Mouse (Mus musculus) hindbrain, postnatal 0 days (tissue): Measurements from ENCODE around the gene B3gnt6. TPM values are rescaled to one million over a fixed set of nuclear protein-coding genes. Genes with fewer than 3 reads are reported as not detected.
A peak's percentile ranks its signal among the peaks of the same experiment; 100 is the strongest.

ENCODE experiments used
- ATAC-seq: fragments of 200-750 bp; cut with Nextera tagmentation; 2 replicates; pipeline ENCODE4 v1.8.0; 2017; ENCODE audit warnings: mild to moderate bottlenecking, moderate TSS enrichment, moderate library complexity
- DNase-seq: peaks from one replicate; pipeline ENCODE4 v3.0.0-alpha.2; 2015; ENCODE audit warnings: low spot score
- H3K27ac ChIP-seq: fragments of 300-500 bp; sonication (generic); 2 replicates; pipeline ENCODE4 v1.5.1; 2014; ENCODE audit warnings: mild to moderate bottlenecking
- H3K27me3 ChIP-seq: fragments of 300-500 bp; sonication (generic); 2 replicates; pipeline ENCODE4 v1.6.1; 2014; ENCODE audit warnings: low read length, mixed read lengths; ENCODE audit not compliant: insufficient read depth
- H3K36me3 ChIP-seq: fragments of 300-500 bp; sonication (generic); 2 replicates; pipeline ENCODE4 v1.6.1; 2014; ENCODE audit warnings: low read length, mixed read lengths; ENCODE audit not compliant: insufficient read depth
- H3K4me1 ChIP-seq: fragments of 300-500 bp; sonication (generic); 2 replicates; pipeline ENCODE4 v1.6.1; 2014; ENCODE audit warnings: antibody characterized with exemption, low read length, mixed read lengths; ENCODE audit not compliant: insufficient read depth
- H3K4me2 ChIP-seq: fragments of 300-500 bp; sonication (generic); 2 replicates; pipeline ENCODE4 v1.6.1; 2014; ENCODE audit warnings: low read depth, mild to moderate bottlenecking, low read length, moderate library complexity, mixed read lengths
- H3K4me3 ChIP-seq: fragments of 300-500 bp; sonication (generic); 2 replicates; pipeline ENCODE4 v1.5.1; 2014; ENCODE audit warnings: low read length
- H3K9ac ChIP-seq: fragments of 300-500 bp; sonication (generic); replicated peaks from 2 replicates; pipeline ENCODE4 v1.6.1; 2014; ENCODE audit warnings: mild to moderate bottlenecking, low read length, moderate library complexity, mixed read lengths
- H3K9me3 ChIP-seq: fragments of 300-500 bp; sonication (generic); 2 replicates; pipeline ENCODE4 v1.6.1; 2016; ENCODE audit warnings: low read length, mixed read lengths
- CTCF ChIP-seq: IDR thresholded peaks from 2 replicates; pipeline ENCODE4 v1.5.1; 2016; ENCODE audit warnings: antibody characterized with exemption, control low read depth, low read depth
- WGBS: fragments of 180-500 bp; shearing (Covaris S2); extraction: QIAGEN DNeasy Blood & Tissue Kit; methylation state at CpG from one replicate; pipeline ENCODE4 v1.1.7; 2014; 5-methylcytosine and 5-hydroxymethylcytosine counted together
- polyA plus RNA-seq: library from polyadenylated mRNA; unstranded; fragments of >200 nt; fragmentation: Nextera tagmentation; extraction: Ambion mirVana; gene quantifications from 2 replicates; pipeline ENCODE4 v1.2.1, GENCODE M21; 2015
- total RNA-seq: library from RNA; depleted of rRNA; stranded (reverse); fragments of >200 nt; gene quantifications from 2 replicates; pipeline ENCODE4 v1.2.3, GENCODE M21; 2014

B3gnt6 gene
- total and polyA plus RNA-seq, 2 experiments from 2014 or later: 1.2 to 1.5 TPM

GRCm38 (mm10) chr7:98195151-98195801, 4.0 kb downstream of the B3gnt6 start:
- Histone ChIP-seq H3K27me3 (peaks cover 19% of the 10 kb centered on the region), H3K9ac (no peak overlapping the region), H3K36me3 (no peaks in the 10 kb centered on the region), H3K4me2 (no peak overlapping the region), H3K9me3 (no peaks in the 10 kb centered on the region), H3K4me3 (no peak overlapping the region), H3K27ac (no peak overlapping the region), H3K4me1 (0 out of 2 replicates have a peak, but pooled peaks cover 3% of the 10 kb centered on the region)
- TF ChIP-seq CTCF: no peak
- WGBS: 64% methylated on average over 10 of the region's 10 CpGs
- no peak for DNase-seq
- ATAC-seq: no peak

- peak; percentile 57 for DNase-seq
- peak overlapping the region; percentile 40; the same call in 1 of the 2 replicates for H3K9ac ChIP-seq
- TF ChIP-seq CTCF: no peak
- H3K36me3 ChIP-seq: no peaks in the 10 kb centered on the region
- peak overlapping the region; percentile 70 for H3K4me2 ChIP-seq
- H3K9me3 ChIP-seq: no peaks in the 10 kb centered on the region
- H3K27ac ChIP-seq: no peak overlapping the region
- ATAC-seq: peak; percentile 72
- WGBS: 2% methylated on average over 61 of the region's 61 CpGs
- H3K4me1 ChIP-seq: 0 out of 2 replicates have a peak, but pooled peaks cover 3% of the 10 kb centered on the region
- peak overlapping the region; percentile 38 for H3K4me3 ChIP-seq
- peaks cover 19% of the 10 kb centered on the region for H3K27me3 ChIP-seq
Observed at GRCm38 (mm10) chr7:98194026-98194792, 5.1 kb downstream of the B3gnt6 start.

DNA sequence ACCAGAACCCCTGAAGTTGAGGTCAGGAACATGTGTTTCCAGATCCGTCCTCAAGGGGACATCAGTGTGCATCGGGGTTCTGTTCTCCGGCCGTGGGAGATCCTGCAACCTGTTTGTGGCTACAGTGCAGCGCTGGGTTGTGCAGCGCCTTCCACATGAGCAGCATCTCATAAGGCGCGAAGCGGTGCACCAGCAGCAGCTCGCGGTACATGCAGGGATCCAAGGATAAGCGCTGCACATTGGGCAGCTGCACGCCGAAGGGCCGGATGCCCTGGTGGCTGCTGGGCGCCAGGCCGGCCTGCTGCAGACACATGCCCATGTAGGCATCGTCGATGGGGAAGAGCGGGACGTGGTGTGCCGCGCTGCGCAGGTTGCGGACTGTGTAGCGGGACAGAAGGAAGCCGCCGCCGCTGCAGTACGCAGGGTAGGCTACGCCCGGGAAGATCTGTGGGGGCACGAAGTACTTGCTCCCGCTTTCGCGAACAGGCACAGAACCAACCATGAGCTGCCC, 5.7 kb downstream of the B3gnt6 start:
- Histone ChIP-seq H3K9ac (peak overlapping the region; percentile 40; the same call in 1 of the 2 replicates), H3K4me1 (0 out of 2 replicates have a peak, but pooled peaks cover 3% of the 10 kb centered on the region), H3K36me3 (no peaks in the 10 kb centered on the region), H3K27ac (no peak overlapping the region), H3K4me3 (peak overlapping the region; percentile 38), H3K27me3 (peaks cover 19% of the 10 kb centered on the region), H3K9me3 (no peaks in the 10 kb centered on the region), H3K4me2 (peak overlapping the region; percentile 70)
- 2% methylated on average over 36 of the region's 36 CpGs for WGBS
- peak; percentile 78 for ATAC-seq
- DNase-seq: peak; percentile 71
- peak; percentile 71 for TF ChIP-seq CTCF

DNA sequence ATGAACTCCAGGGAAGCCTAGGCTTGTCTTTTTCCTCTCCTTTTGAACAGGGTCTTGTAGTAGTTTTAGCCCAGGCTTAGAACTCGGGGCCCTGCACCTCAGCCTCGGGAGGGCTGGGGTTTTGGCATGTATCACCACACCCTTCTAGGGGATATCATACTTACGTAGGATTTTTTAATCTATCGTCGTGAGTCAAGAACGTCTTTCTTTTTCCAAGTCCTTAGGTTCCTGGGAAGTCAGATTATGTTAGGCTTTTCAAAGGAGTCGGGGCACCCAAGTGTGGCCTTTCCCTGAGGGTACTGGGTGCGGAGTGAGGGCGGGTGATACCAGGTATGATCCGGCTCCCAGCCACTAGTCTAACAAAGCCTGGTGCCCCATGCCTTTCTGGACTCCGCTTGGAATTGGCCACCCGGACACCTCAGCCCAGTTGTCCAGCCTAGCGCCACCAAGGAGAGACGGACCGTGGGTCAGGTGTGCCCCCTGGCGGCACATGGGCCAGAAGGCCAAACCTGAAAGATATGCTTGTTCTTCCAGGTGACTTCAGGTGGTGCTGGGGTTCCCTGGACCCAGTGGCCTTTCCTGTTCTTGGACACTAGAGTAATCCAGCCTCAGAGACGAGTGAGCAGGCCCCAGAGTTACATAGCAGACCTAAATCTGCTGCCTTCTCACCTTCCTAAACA, 7.6 kb downstream of the B3gnt6 start:
- no peak overlapping the region for H3K4me3 ChIP-seq
- peaks cover 19% of the 10 kb centered on the region for H3K27me3 ChIP-seq
- H3K9ac ChIP-seq: no peak overlapping the region
- 0 out of 2 replicates have a peak, but pooled peaks cover 3% of the 10 kb centered on the region for H3K4me1 ChIP-seq
- no peak for ATAC-seq
- DNase-seq: peak; percentile 23
- no peaks in the 10 kb centered on the region for H3K36me3 ChIP-seq
- WGBS: 72% methylated on average over 17 of the region's 17 CpGs
- TF ChIP-seq CTCF: peak; percentile 55
- H3K9me3 ChIP-seq: no peaks in the 10 kb centered on the region
- no peak overlapping the region for H3K27ac ChIP-seq
- no peak overlapping the region for H3K4me2 ChIP-seq

- peak; percentile 43 for TF ChIP-seq CTCF
- H3K36me3 ChIP-seq: no peaks in the 10 kb centered on the region
- no peaks in the 10 kb centered on the region for H3K9me3 ChIP-seq
- H3K4me1 ChIP-seq: 0 out of 2 replicates have a peak, but pooled peaks cover 3% of the 10 kb centered on the region
- ATAC-seq: no peak
- peak; percentile 54 for DNase-seq
- no peak overlapping the region for H3K4me2 ChIP-seq
- whole genome bisulfite sequencing: 93% methylated on average over 1 of the region's 1 CpGs
- peaks cover 14% of the 10 kb centered on the region for H3K27me3 ChIP-seq
- H3K9ac ChIP-seq: no peak overlapping the region
- no peak overlapping the region for H3K4me3 ChIP-seq
- no peak overlapping the region for H3K27ac ChIP-seq
Observed at GRCm38 (mm10) chr7:98190578-98190977, 8.7 kb downstream of the B3gnt6 start.

- Histone ChIP-seq H3K27ac (no peak overlapping the region), H3K27me3 (peaks cover 9% of the 10 kb centered on the region), H3K4me1 (0 out of 2 replicates have a peak, but pooled peaks cover 3% of the 10 kb centered on the region), H3K36me3 (no peaks in the 10 kb centered on the region), H3K4me2 (no peak overlapping the region), H3K9me3 (no peaks in the 10 kb centered on the region), H3K9ac (no peak overlapping the region), H3K4me3 (no peak overlapping the region)
- ATAC-seq (no peak), DNase-seq (no peak)
- TF ChIP-seq CTCF: no peak
- 52% methylated on average over 3 of the region's 3 CpGs for WGBS
Observed at GRCm38 (mm10) chr7:98189745-98190144, 9.5 kb downstream of the B3gnt6 start.
